Mouse (Mus musculus) c-Kit-positive CD71-negative TER-119-negative erythroid progenitor cells, embryonic 14.5 days (primary cell): ENCODE measurements at regions not wholly inside any gene's neighbourhood (a gene's known extent, or its start where the extent isn't known, plus 50 kb on each side); places are given as distances from the start of the nearest gene placed in this dataset.
"Not testable (repeated sequence)": the region's sequence is repeated elsewhere in the genome, so short reads cannot be mapped to it uniquely, and the experiment has no call there.

Source experiments
- DNase-seq: peaks from one replicate; pipeline ENCODE4 v3.0.0-alpha.2; 2013; ENCODE audit warnings: low read depth

DNA sequence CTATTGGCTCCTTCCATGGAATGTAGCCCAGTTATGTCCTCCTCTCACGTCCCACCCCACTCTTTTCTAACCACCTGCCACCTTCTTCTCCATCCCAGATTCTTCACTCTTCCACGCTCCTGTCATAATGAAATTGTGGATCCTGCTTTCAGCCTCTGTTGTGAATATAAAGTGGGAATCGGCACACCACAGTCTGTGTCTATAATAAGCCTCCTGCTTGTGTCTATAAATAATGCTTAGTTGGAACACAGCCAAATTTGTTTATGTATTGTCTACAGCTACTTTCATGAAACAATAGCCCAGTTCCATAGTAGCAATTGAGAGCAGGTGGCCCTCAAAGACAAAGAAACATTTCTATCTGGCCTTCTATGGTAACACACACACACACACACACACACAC, 137.5 kb upstream of the Rps6ka3 start:
- no peak for DNase-seq

GRCm38 (mm10) chrX:159073533-159073932, 136.6 kb upstream of the Rps6ka3 start:
- no peak for DNase-seq

- no peak for DNase-seq
These were observed 129.6 kb upstream of the Rps6ka3 start for GRCm38 (mm10) chrX:159080508-159080907.

DNA sequence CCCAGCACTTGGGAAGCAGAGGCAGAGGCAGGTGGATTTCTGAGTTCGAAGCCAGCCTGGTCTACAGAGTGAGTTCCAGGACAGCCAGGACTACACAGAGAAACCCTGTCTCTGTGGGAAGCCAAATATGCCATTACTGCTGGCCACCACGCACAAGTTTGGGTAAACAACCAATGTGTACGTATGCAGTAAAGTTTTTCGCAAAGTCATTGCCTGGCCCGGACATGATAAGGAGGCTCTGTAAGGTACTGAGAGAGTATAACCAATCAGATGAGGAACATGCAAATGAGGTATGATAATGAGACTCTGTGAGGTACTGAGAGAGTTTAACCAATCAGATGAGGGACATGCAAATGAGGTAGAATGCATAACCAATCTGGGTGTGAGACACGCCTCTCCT, 99.5 kb upstream of the Rps6ka3 start:
- DNase-seq, result not testable (repeated sequence)

DNA sequence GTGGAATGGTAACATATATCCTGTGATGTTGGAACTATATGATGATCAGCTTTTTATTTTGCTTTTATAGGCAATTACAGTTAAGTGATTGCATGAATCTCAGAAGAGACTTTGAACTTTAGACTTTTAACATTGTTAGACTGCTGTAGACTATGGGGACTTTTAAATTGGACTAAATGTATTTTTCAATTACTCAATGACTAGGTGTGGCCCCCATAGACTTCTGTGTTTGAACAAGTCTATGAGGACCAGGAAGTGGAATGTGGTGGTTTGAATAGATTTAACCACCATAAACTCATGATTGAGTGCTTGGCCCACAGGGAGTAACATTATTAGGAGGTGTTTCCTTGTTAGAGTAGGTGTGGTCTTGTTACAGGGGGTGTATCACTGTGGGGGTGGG, 93.9 kb upstream of the Rps6ka3 start:
- DNase-seq, result no peak

GRCm38 (mm10) chrX:159140554-159140953, 69.6 kb upstream of the Rps6ka3 start:
- no peak for DNase-seq

GRCm38 (mm10) chrX:159143278-159143677, 66.8 kb upstream of the Rps6ka3 start:
- no peak for DNase-seq

DNA sequence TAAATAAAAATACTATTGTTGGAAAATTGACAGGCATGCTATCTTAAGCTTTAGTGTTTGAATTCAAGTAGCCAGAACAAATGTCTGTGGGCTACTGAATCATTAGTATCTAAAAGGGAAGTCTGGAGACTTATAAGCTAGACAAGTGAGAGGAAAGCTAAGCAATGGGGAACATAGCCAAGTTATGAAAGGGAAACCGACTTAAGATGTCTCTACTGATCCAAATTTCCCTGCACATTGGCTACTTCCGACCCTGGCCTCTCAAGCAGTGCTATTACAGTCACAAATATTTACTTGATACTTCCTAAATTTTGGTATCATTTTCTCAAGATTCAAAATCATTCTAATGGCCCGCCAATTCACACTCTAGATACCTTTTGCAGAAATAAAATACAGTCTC, 65.4 kb upstream of the Rps6ka3 start:
- no peak for DNase-seq

- no peak for DNase-seq
These were observed 64.9 kb upstream of the Rps6ka3 start for GRCm38 (mm10) chrX:159145212-159145611.

DNA sequence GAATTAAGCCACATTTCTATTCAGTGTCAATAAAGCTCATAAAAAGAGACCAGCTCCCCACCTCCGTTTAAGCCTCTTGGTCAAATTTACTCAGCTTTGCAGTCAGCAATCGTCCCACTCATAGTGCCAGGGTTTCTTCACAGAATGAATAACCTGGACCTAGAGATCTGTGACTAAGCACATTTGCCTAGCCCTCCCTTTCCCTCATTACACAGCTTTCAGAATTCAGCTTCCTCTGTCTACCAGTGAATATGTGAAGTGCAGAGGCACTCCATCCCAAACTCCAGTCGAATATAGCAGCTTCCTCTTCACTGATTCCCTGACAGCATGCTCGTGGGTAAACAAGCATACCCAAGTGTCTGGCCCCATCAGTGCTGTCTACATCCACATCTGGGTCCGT, 54.3 kb upstream of the Rps6ka3 start:
- DNase-seq, result no peak

DNA sequence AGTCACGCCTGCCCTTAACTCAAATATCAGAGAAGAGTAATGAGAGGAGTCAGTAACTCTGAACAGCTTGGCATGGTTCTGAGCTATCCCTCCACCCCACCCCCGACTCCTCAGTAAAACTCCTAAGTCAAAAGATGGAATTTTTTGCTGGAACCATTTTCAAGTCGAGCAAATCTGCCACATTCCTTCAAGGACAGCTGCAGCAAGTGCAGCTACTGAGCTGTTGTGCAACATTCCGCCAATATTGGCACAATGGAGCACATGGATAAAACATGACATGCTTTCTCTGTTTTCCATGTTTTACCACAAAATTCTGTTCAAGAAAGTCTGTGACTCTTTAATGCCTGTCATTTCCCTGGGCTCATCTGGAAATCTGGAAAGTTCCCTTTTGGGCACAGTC, 53.1 kb upstream of the Rps6ka3 start:
- DNase-seq, result no peak

GRCm38 (mm10) chrX:159159727-159160126, 50.4 kb upstream of the Rps6ka3 start:
- DNase-seq, result no peak
